Mouse (Mus musculus) thymus, adult 18-20 months (tissue): ENCODE data around the gene Hist1h1e.
"Not testable (repeated sequence)": the region's sequence is repeated elsewhere in the genome, so short reads cannot be mapped to it uniquely, and the experiment has no call there.

Source experiments
- DNase-seq, 2 experiments: peaks; one replicate each; pipeline ENCODE4 v3.0.0; 2022; ENCODE audit warnings: mixed read lengths in 2 of 2

The Hist1h1e gene

GRCm38 (mm10) chr13:23572218-23573033, 49.9 kb downstream of the Hist1h1e start:
- no peak for DNase-seq

- not testable (repeated sequence) for DNase-seq
Measured at GRCm38 (mm10) chr13:23571504-23572217, 50.7 kb downstream of the Hist1h1e start.

GRCm38 (mm10) chr13:23571022-23571503, 51.3 kb downstream of the Hist1h1e start, which contains the start of the genes Hist1h2ae and Hist1h2bg:
Gene Hist1h2ae (minus strand): TSS chr13:23571220.
Gene Hist1h2bg (plus strand): TSS chr13:23571396.
- peak; percentile 63 to 78 for DNase-seq
